Mouse (Mus musculus): ENCODE data around the gene Krt36.

Krt36 gene

DNA sequence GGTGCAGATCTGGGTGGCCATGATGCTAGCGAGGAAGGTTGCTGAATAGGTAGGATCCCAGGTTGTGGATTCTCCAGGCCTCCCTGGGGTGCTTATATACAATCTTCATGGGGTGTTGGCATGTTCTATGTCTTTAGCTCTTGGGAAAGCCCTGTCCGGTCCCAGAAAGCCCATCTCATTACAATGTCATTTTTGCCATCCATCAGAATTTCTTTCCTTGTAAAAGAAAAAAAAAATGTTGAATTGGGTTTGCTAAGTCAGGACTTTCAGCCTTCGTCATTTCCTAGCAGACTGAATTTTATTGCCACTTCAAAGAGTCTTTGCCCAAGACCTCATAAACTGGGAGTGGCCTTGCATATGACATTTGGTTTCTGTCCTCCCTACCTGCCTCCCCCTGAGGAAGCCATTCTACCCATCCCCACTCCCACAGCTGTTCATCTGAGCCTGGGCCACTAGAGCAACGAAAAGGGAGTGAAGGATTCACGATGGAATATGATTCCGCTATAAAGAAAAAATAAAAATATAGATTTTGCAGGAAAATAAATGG lies at the start of gene Krt36:
Gene Krt36 (minus strand): TSS at position 51 of the 547 bp plus-strand sequence.
- in situ Hi-C loops (cut with MboI; ENCODE audit: low pct_unique_long_range_greater_than_20kb in 1 of 2, low sequenced_read_pairs in 2 of 2, unreplicated experiment in 1 of 2) = no loop called here

DNA sequence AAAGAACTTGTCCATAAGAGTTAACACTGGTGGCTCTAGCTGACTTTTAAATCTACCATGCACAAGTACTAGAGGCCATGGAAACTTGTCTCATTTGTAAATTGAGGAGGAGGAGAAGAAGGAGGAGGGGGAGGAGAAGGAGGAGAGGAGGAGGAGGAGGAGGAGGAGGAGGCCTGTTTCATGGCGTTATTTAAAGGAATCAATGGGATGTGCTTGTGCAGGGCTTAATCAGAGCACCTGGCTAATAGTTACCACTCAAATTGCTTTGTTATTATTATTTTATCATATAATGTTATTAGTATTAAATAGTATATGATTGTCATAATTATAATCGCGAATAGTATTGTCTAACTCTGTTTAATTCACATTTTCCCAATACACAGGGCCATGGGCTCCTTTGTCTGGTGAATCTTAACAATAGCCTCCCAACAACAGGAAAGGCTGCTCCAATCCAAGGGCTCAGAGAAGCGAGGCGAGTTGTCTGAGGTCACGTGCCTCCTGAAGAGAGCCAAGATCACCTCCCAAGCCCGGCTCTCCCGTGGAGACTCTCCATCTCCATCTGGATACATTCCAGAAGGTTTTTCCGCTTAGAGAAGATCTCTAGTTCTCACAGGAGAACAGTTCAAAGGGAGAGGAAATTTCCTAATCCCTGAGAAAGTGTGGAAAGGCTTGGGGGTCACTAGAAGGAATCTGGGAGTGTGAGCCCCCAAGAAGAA lies 43.3 kb upstream of the Krt36 start, which contains the start of gene Krt19:
Gene Krt19 (minus strand): TSS at position 51 of the 716 bp plus-strand sequence.
- in situ Hi-C loops (cut with MboI; ENCODE audit: low pct_unique_long_range_greater_than_20kb in 1 of 2, low sequenced_read_pairs in 2 of 2, unreplicated experiment in 1 of 2) = no loop called here

DNA sequence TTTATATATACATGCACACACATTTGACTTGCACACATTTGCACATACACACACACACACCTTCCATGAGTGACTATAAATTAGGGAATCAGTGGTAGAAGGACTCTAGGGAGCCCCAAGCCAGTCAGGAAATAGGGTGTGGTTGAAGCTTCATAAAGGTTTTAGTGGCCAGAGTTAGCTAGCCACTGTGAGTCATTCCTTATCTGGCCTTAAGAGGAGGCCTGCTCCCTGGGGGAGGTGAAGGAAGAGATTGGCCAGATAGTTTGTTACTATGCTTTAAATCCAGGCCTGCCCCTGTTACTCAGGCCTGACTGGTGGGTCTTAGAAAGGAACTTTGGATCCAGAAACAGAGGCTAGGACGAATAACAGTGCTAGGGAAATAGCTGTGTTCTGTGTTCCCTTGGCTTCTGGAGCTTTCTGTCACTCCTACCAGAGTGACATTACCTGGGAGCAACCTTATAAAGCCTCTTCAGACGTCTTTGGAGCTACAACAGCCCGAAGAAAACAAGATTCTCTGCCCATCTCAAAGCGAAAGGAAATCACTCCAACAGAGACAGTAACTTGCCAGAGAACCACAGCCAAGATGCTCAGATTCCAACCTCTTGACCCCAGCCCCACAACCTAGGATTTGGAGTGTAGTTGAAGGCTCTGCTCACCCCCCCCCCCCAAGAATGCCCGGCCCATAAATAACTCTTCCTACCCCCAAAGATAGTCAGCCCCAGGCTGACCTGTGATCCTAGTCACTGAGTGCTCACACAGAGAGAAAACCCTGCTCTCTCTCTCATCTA lies 42.3 kb upstream of the Krt36 start:
- in situ Hi-C loops (cut with MboI; ENCODE audit: low pct_unique_long_range_greater_than_20kb in 1 of 2, low sequenced_read_pairs in 2 of 2, unreplicated experiment in 1 of 2) = no loop called here

DNA sequence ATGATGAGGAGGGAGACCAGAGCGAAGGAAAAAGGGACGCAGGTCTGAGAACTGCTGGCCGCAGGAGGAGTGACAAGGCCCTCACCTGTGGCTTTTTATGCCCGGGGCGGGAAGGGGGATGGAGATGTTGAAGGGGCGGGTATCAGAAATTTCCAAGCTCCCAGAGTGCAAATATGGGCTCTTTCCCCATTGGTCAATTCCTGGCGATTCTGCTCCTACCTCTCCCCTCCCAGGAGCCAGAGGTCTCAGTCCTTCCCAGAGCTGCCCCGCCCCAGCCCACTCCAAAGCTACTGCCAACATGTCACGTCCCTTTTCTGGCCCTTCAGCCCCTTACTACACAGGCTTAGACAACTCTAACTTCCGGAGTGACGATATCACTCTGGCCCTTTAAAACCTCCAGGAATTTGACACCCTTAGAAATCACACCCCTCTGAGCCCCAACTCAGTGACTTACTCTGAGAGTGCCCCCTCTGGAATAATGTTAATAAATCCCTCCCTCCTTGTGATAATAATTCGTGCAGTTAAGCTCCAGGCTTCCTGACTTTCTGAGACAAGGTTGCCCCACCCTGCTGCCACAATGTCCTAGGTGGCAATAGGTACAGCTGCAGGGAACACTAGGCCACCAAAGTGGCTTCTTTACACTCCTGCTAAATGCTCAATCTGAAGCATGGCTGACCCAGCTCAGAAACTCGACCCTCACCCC lies 40.6 kb upstream of the Krt36 start:
- in situ Hi-C loops (cut with MboI; ENCODE audit: low pct_unique_long_range_greater_than_20kb in 1 of 2, low sequenced_read_pairs in 2 of 2, unreplicated experiment in 1 of 2) = no loop called here

DNA sequence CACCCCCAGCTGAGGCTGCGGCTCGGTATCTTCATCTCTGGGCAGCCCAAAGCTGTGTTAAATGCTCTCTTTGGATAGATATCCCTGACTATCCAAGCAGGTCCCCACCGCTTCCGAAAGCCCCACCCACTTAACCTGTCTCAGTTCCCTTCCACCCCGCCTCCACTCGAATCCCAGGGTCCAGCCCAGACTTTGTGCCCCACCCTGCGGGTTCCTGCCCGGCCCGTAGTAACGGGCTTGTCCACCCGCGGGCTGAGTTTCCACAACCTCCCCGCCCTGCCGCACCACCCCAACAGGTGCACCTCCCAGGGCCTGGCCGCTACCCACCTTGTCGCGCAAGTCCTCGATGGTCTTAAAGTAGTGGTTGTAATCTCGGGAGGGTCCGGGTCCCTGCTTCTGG lies 39.7 kb upstream of the Krt36 start:
- in situ Hi-C loops (cut with MboI; ENCODE audit: low pct_unique_long_range_greater_than_20kb in 1 of 2, low sequenced_read_pairs in 2 of 2, unreplicated experiment in 1 of 2) = no loop called here

DNA sequence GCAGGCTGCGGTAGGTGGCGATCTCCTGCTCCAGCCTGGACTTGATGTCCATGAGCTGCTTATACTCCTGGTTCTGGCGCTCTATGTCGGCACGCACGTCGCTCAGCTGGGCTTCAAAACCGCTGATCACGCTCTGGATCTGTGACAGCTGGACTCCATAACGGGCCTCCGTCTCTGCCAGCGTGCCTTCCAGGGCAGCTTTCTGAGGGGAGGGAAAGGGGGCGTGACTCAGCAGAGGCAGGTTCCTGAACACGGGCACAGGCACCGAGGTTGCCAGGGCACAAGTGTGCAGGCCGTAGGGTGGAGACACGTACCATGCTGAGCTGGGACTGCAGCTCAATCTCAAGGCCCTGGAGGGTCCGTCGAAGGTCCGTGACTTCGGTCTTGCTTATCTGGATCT lies 35.5 kb upstream of the Krt36 start:
- in situ Hi-C loops (cut with MboI; ENCODE audit: low pct_unique_long_range_greater_than_20kb in 1 of 2, low sequenced_read_pairs in 2 of 2, unreplicated experiment in 1 of 2) = no loop called here

DNA sequence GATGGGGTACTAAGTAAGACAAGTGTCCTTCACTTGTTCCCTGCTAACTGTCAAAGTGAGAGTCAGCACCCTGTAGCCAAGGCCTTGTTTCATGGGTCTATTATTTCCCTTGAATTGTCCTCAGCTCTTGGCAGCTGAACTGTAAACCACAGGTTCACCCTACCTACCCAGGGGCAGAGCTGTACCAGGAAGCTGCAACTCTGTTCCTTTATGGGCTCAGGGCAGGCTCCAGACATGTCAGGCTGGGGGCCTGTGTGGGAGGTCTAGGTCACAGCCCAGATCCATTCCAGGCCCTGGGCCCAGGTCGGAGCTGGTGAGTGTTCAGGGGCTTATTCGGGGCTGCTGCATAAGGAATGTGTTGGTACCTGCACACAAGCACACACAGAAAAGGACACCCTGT lies 34.0 kb upstream of the Krt36 start:
- in situ Hi-C loops (cut with MboI; ENCODE audit: low pct_unique_long_range_greater_than_20kb in 1 of 2, low sequenced_read_pairs in 2 of 2, unreplicated experiment in 1 of 2) = no loop called here

DNA sequence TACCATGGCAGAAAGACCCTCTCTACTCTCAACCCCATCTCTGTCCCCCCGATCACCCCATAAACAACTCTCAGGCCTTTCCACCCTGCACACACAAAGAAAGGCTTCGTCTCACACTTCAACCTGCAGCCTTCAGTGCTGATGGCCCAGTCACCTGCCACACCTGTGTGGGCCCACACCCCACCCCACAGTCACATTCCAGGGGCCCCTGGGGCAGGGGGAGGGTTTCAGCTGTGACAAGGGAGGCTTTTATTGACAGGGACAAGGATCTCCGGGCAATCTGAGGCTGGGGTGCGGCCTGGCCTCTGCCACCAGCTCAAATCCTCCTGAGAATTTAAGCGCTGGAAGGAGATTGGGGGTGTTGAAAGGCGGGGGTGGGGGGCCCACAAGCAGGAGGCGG lies 33.4 kb upstream of the Krt36 start:
- in situ Hi-C loops (cut with MboI; ENCODE audit: low pct_unique_long_range_greater_than_20kb in 1 of 2, low sequenced_read_pairs in 2 of 2, unreplicated experiment in 1 of 2) = no loop called here

DNA sequence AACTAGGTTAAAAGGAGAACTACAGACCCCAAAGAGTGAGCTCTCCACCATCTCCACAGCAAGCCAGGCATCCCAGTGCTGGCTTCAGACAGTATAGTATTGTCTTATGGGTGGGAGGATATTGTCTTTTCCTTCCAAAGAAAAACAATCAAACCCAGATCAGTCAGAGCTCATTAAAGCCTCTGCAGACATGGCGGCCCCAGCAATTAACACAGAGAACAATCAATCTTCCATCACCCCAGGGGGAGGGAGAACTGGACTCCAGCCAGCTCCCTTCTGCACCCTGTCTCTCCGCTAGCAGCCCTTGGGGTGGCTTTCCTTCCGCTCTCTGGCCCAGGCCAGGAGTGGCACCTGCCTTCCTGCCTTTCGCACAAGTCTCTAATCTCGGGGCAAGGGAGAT lies 32.3 kb upstream of the Krt36 start:
- in situ Hi-C loops (cut with MboI; ENCODE audit: low pct_unique_long_range_greater_than_20kb in 1 of 2, low sequenced_read_pairs in 2 of 2, unreplicated experiment in 1 of 2) = no loop called here

DNA sequence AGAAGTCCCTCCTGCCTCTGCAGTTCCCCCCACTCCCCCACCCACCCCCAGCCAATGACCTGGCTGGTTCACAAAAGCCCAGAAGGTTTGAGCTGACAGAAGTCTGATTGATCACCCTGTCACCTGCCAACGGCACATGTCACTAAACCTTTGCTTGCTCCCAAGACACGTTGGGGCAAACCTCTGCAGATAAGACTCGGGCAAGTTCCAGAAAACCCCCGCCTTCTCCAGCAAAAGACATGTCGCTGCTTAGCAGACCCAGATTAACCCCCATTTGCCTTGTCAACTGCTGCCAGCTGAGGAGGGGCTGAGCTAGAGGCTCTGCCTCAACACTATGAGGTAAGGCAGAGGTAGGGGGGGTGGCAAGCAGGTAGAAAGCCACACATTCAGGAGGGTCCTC lies 31.1 kb upstream of the Krt36 start:
- in situ Hi-C loops (cut with MboI; ENCODE audit: low pct_unique_long_range_greater_than_20kb in 1 of 2, low sequenced_read_pairs in 2 of 2, unreplicated experiment in 1 of 2) = no loop called here

DNA sequence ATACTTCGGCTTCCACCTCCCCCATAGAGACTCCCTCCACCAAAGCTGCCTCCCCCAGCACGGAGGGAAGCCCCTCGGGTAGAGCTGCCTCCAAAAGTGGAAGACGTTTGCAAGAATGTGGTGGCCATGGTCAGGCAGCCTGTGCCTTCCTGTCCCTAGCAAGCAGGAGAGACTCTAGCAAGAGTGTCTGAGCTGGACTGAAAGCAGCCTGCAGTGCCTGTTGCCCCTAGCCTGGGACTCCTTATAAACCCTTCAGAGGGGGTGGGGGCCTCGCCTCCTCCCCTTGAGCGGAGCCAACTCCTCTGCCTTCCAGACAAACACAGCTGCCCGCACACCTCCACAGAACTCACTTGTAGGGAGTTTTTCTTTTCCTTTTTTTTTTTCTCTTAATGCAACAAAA lies 30.3 kb upstream of the Krt36 start, which contains the start of gene Krt15:
Gene Krt15 (minus strand): TSS at position 198 of the 400 bp plus-strand sequence.
- in situ Hi-C loops (cut with MboI; ENCODE audit: low pct_unique_long_range_greater_than_20kb in 1 of 2, low sequenced_read_pairs in 2 of 2, unreplicated experiment in 1 of 2) = no loop called here

DNA sequence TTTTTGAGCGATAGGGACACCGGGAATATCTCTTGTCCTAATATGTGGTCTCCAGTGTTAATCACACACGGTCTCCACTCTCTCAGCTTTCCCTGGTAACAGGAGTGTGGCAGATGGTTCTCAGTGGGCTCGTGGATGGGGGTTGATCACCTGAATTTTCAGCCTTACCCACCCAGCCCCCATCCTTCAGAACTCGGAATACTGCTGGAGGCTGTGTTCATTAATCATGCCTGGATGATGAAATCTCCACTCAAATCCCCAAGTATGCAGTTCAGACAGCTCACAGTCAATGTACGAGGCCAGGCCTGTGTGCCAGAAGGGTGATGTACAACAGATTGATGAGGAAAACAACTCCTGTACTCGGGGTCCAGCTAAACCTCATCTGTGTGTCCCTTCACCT lies 19.5 kb upstream of the Krt36 start:
- in situ Hi-C loops (cut with MboI; ENCODE audit: low pct_unique_long_range_greater_than_20kb in 1 of 2, low sequenced_read_pairs in 2 of 2, unreplicated experiment in 1 of 2) = no loop called here

DNA sequence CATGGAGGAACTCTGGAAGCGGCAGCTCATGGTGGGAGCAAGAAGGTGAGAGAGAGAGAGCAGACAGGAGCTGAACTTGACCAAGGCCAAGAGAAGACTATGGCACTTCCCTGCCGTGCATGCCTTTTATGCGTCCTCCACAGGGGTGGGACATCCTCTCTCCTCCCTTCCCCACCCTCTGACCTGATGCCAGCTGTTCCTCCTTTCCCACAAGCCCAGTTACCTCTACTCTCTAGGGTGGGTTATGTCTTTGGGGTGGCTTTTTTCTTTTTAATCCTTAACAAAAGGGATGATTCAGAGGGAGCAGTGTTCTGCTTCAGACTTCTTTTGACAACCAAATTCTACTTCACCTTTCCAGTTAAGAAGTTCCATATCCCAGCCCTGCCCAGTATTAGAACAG lies 16.0 kb upstream of the Krt36 start, which contains the start of gene Krt13:
Gene Krt13 (minus strand): TSS at position 101 of the 400 bp plus-strand sequence.
- in situ Hi-C loops (cut with MboI; ENCODE audit: low pct_unique_long_range_greater_than_20kb in 1 of 2, low sequenced_read_pairs in 2 of 2, unreplicated experiment in 1 of 2) = no loop called here

DNA sequence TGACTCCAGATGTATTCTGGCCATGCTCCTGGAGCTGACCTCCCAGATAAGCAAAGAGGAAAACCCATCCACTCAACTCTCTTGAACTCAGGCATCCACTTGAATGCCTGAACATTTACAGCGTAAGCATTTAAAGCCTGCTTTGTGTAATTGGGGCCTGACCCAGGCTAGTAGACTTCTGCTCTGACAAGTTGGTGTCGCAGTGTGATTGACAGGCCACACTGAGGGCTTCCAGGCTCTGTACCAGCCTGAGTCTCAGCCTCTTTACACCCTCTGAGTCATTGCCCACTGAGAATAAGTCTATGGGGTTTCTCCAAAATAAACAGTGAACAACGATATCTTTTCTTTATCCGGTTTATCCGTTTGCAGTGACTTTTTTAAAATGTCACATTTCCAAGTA lies 14.9 kb upstream of the Krt36 start:
- in situ Hi-C loops (cut with MboI; ENCODE audit: low pct_unique_long_range_greater_than_20kb in 1 of 2, low sequenced_read_pairs in 2 of 2, unreplicated experiment in 1 of 2) = no loop called here

DNA sequence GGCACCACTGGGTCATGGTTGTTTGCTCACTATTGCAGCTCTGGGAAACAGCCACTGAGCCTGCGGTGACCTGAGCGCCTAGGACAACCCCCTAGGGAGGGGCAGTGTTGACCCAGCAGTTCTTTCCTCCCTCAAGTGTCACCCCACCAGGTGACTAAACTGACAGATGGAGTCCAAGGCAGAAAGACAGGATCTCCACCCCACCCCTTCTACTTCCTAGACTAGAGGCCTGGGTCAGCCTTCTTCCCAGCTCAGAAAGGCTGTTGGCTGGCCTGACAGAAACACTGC lies 8.3 kb upstream of the Krt36 start:
- in situ Hi-C loops (cut with MboI; ENCODE audit: low pct_unique_long_range_greater_than_20kb in 1 of 2, low sequenced_read_pairs in 2 of 2, unreplicated experiment in 1 of 2) = no loop called here

DNA sequence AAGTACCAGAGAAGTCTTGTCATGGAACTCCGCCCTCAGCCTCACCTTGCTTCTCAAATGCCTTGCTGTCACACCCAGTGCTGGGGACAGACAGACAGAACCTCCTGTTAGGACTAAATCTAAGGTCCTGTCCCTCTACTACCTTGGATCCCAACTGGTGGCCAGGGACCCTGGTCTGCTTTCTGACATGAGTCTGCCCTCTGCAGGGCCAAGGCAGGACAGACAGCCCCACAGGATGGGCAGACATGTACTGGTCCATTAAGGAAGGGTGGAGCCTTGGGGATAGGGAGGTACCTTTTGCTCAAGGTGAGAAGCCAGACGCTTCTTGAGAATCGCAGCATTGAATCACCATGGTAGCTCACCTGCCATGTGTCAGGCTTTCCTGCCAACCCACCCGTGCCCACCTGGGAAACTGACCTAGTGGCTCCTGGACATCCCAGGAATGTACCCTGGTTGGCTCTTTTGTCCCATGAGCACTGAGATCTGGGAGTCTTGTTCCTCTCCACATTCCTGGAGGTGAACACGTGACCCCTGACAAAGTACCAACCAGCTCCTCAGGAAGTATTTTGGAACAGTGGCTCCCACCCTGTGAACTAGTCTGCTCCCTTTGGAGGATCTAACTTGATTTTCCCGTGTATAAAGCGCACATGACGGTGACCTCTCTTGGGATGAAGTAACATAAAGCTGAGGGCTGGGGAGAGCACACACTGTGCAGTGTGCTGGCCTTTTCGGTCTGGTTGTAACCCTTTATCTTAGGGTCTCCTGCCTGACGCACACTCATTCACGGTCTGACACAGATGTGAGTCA lies 7.7 kb upstream of the Krt36 start:
- in situ Hi-C loops (cut with MboI; ENCODE audit: low pct_unique_long_range_greater_than_20kb in 1 of 2, low sequenced_read_pairs in 2 of 2, unreplicated experiment in 1 of 2) = no loop called here

DNA sequence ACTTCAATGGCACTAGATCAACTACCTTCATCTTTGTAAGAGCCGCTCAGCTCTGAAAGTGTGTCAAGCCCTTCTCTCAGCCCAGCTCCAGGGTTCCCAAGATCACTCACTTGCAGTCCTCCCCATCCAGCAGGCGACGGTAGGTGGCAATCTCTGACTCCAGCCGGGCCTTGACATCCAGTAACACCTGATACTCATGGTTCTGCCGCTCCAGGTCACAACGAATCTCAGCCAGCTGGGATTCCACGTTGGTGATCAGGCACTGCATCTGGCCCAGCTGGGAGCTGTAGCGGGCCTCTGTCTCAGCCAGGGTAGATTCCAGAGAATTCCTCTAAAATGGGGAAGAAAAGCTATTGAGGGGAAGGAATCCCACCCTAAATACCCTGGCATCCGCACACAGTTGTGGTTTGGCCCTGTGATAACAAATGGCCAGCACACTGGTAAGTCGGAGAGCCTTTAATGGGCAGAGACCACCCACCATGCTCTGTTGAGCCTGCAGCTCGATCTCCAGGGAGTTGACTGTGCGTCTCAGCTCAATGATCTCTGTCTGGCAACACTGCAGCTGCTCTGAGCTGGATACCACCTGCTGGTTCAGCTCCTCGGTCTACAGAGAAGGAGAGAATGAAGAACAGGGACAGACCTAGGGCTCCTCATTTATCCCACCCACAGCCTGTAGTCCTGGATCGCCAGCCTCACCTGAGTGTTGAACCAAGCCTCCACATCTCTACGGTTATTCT lies 2.6 kb downstream of the Krt36 start:
- in situ Hi-C loops (cut with MboI; ENCODE audit: low pct_unique_long_range_greater_than_20kb in 1 of 2, low sequenced_read_pairs in 2 of 2, unreplicated experiment in 1 of 2) = no loop called here

DNA sequence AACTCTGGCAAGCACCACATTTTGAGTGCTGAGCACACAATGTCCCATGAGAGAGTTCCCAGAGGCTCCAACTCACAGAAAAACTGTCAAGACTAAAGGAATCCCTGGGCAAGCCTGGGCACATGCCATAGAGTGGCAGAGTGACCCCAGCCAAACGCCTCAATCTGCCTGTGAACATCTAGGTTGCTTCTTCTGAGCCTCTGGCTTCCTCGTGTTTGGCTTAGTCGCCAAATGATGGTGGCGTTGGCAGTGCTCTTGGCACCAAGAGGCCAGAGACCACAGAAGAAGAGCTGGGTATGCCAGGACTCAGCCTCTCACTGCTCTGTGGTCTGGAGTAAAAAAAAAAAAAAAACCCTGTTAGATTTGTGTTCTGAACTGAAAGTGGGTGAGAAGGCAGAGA lies 5.0 kb downstream of the Krt36 start:
- in situ Hi-C loops (cut with MboI; ENCODE audit: low pct_unique_long_range_greater_than_20kb in 1 of 2, low sequenced_read_pairs in 2 of 2, unreplicated experiment in 1 of 2) = no loop called here
